Mouse (Mus musculus) midbrain, embryonic 16.5 days (tissue): ENCODE measurements at regions not wholly inside any gene's neighbourhood (a gene's known extent, or its start where the extent isn't known, plus 50 kb on each side); places are given as distances from the start of the nearest gene placed in this dataset.

Experiments
- ATAC-seq: fragments of 200-750 bp; cut with Nextera tagmentation; 2 replicates; pipeline ENCODE4 v1.8.0; 2017; ENCODE audit warnings: moderate TSS enrichment
- H3K27ac ChIP-seq: fragments of 300-500 bp; sonication (generic); 2 replicates; pipeline ENCODE4 v1.5.1; 2014; ENCODE audit warnings: mild to moderate bottlenecking, low read length, mixed read lengths
- H3K27me3 ChIP-seq: fragments of 300-500 bp; sonication (generic); 2 replicates; pipeline ENCODE4 v1.6.1; 2014; ENCODE audit warnings: low read depth, low read length, mixed read lengths; ENCODE audit not compliant: control insufficient read depth, insufficient read depth
- H3K36me3 ChIP-seq: fragments of 300-500 bp; sonication (generic); 2 replicates; pipeline ENCODE4 v1.6.1; 2014; ENCODE audit warnings: mild to moderate bottlenecking, low read length, moderate library complexity, mixed read lengths; ENCODE audit not compliant: control insufficient read depth, insufficient read depth
- H3K4me1 ChIP-seq: fragments of 300-500 bp; sonication (generic); 2 replicates; pipeline ENCODE4 v1.6.1; 2014; ENCODE audit warnings: mild to moderate bottlenecking, low read length, mixed read lengths; ENCODE audit not compliant: control insufficient read depth, insufficient read depth
- H3K4me2 ChIP-seq: fragments of 300-500 bp; sonication (generic); 2 replicates; pipeline ENCODE4 v1.6.1; 2014; ENCODE audit warnings: mild to moderate bottlenecking, low read length, mixed read lengths
- H3K4me3 ChIP-seq: fragments of 300-500 bp; sonication (generic); 2 replicates; pipeline ENCODE4 v1.5.1; 2014; ENCODE audit warnings: low read depth, mild to moderate bottlenecking, low read length, moderate library complexity, mixed read lengths
- H3K9ac ChIP-seq: fragments of 300-500 bp; sonication (generic); 2 replicates; pipeline ENCODE4 v1.6.1; 2014; ENCODE audit warnings: low read depth, low read length, mixed read lengths
- H3K9me3 ChIP-seq: fragments of 300-500 bp; sonication (generic); replicated peaks from 2 replicates; pipeline ENCODE4 v1.6.1; 2014; ENCODE audit warnings: mild to moderate bottlenecking, low read length, mixed read lengths; ENCODE audit not compliant: control insufficient read depth, poor library complexity, severe bottlenecking
- WGBS: fragments of 180-500 bp; shearing (Covaris S2); extraction: QIAGEN DNeasy Blood & Tissue Kit; methylation state at CpG from one replicate; pipeline ENCODE4 v1.1.7; 2014; 5-methylcytosine and 5-hydroxymethylcytosine counted together

GRCm38 (mm10) chr17:85823036-85823435, 135.0 kb upstream of the Six2 start:
- Histone ChIP-seq H3K27ac (no peak overlapping the region), H3K4me1 (no peaks in the 10 kb centered on the region), H3K4me2 (no peak overlapping the region), H3K27me3 (no peaks in the 10 kb centered on the region), H3K9me3 (no peaks in the 10 kb centered on the region), H3K9ac (no peak overlapping the region), H3K4me3 (no peak overlapping the region), H3K36me3 (no peaks in the 10 kb centered on the region)
- ATAC-seq = no peak
- 81% methylated on average over 19 of the region's 19 CpGs for WGBS

- no peaks in the 10 kb centered on the region for H3K4me1 ChIP-seq
- ATAC-seq = no peak
- 74% methylated on average over 4 of the region's 4 CpGs for WGBS
Measured at GRCm38 (mm10) chr17:85821861-85822260, 133.8 kb upstream of the Six2 start.

GRCm38 (mm10) chr17:85818098-85818855, 130.2 kb upstream of the Six2 start:
- Histone ChIP-seq H3K36me3 (no peaks in the 10 kb centered on the region), H3K4me3 (no peak overlapping the region), H3K4me2 (no peak overlapping the region), H3K4me1 (no peaks in the 10 kb centered on the region), H3K9me3 (no peaks in the 10 kb centered on the region), H3K27ac (no peak overlapping the region), H3K9ac (no peak overlapping the region), H3K27me3 (no peaks in the 10 kb centered on the region)
- ATAC-seq = no peak
- whole genome bisulfite sequencing = 75% methylated on average over 17 of the region's 17 CpGs

More at GRCm38 (mm10) chr17:85821861-85822260, 133.8 kb upstream of the Six2 start:
- Histone ChIP-seq H3K9me3 (no peaks in the 10 kb centered on the region), H3K27ac (no peak overlapping the region), H3K4me3 (no peak overlapping the region), H3K9ac (no peak overlapping the region), H3K27me3 (no peaks in the 10 kb centered on the region), H3K4me2 (no peak overlapping the region), H3K36me3 (no peaks in the 10 kb centered on the region)

GRCm38 (mm10) chr17:85816521-85816920, 128.4 kb upstream of the Six2 start:
- H3K4me1 ChIP-seq = no peaks in the 10 kb centered on the region
- no peaks in the 10 kb centered on the region for H3K27me3 ChIP-seq
- H3K4me2 ChIP-seq = no peak overlapping the region
- WGBS = 95% methylated on average over 8 of the region's 8 CpGs
- H3K9me3 ChIP-seq = no peaks in the 10 kb centered on the region
- no peak overlapping the region for H3K4me3 ChIP-seq
- H3K9ac ChIP-seq = no peak overlapping the region
- no peak overlapping the region for H3K27ac ChIP-seq
- no peak for ATAC-seq
- no peaks in the 10 kb centered on the region for H3K36me3 ChIP-seq

- H3K4me1 ChIP-seq = no peaks in the 10 kb centered on the region
- no peaks in the 10 kb centered on the region for H3K36me3 ChIP-seq
- H3K9ac ChIP-seq = no peak overlapping the region
- no peaks in the 10 kb centered on the region for H3K27me3 ChIP-seq
- no peak for ATAC-seq
- H3K27ac ChIP-seq = no peak overlapping the region
- no peaks in the 10 kb centered on the region for H3K9me3 ChIP-seq
- no peak overlapping the region for H3K4me3 ChIP-seq
- no peak overlapping the region for H3K4me2 ChIP-seq
- WGBS = 90% methylated on average over 8 of the region's 8 CpGs
Measured at GRCm38 (mm10) chr17:85816056-85816455, 128.0 kb upstream of the Six2 start.

GRCm38 (mm10) chr17:85808580-85808979, 120.5 kb upstream of the Six2 start:
- ATAC-seq = no peak
- Histone ChIP-seq H3K4me1 (no peaks in the 10 kb centered on the region), H3K27me3 (peaks cover 27% of the 10 kb centered on the region), H3K4me3 (no peak overlapping the region), H3K9ac (no peak overlapping the region), H3K4me2 (no peak overlapping the region), H3K9me3 (no peaks in the 10 kb centered on the region), H3K36me3 (no peaks in the 10 kb centered on the region), H3K27ac (no peak overlapping the region)
- 54% methylated on average over 5 of the region's 5 CpGs for WGBS

GRCm38 (mm10) chr17:85805726-85806359, 117.8 kb upstream of the Six2 start:
- no peak overlapping the region for H3K4me2 ChIP-seq
- peaks cover 52% of the 10 kb centered on the region for H3K27me3 ChIP-seq
- WGBS = 24% methylated on average over 13 of the region's 13 CpGs
- no peak overlapping the region for H3K27ac ChIP-seq
- ATAC-seq = no peak
- no peak overlapping the region for H3K4me3 ChIP-seq
- no peak overlapping the region for H3K9ac ChIP-seq
- H3K36me3 ChIP-seq = no peaks in the 10 kb centered on the region
- no peaks in the 10 kb centered on the region for H3K4me1 ChIP-seq
- H3K9me3 ChIP-seq = no peaks in the 10 kb centered on the region

GRCm38 (mm10) chr17:85804631-85805030, 116.6 kb upstream of the Six2 start:
- Histone ChIP-seq H3K27me3 (peaks cover 52% of the 10 kb centered on the region), H3K4me1 (peaks cover 9% of the 10 kb centered on the region), H3K9ac (no peak overlapping the region), H3K4me3 (no peak overlapping the region), H3K4me2 (no peak overlapping the region), H3K27ac (no peak overlapping the region), H3K36me3 (no peaks in the 10 kb centered on the region), H3K9me3 (no peaks in the 10 kb centered on the region)
- no peak for ATAC-seq
- WGBS = 58% methylated on average over 4 of the region's 4 CpGs

GRCm38 (mm10) chr17:85801734-85802133, 113.7 kb upstream of the Six2 start:
- Histone ChIP-seq H3K27me3 (peaks cover 59% of the 10 kb centered on the region), H3K9me3 (no peaks in the 10 kb centered on the region), H3K9ac (no peak overlapping the region), H3K4me2 (no peak overlapping the region), H3K36me3 (no peaks in the 10 kb centered on the region), H3K27ac (no peak overlapping the region), H3K4me3 (no peak overlapping the region), H3K4me1 (peaks cover 14% of the 10 kb centered on the region)
- no peak for ATAC-seq
- WGBS = 92% methylated on average over 8 of the region's 8 CpGs
